Mouse (Mus musculus) limb, embryonic 11.5 days (tissue): ENCODE measurements at regions not wholly inside any gene's neighbourhood (a gene's known extent, or its start where the extent isn't known, plus 50 kb on each side); places are given as distances from the start of the nearest gene placed in this dataset.

ENCODE experiments used
- ATAC-seq: fragments of 200-750 bp; cut with Nextera tagmentation; 2 replicates; pipeline ENCODE4 v1.8.0; 2017; ENCODE audit warnings: low read depth; ENCODE audit not compliant: insufficient number of reproducible peaks, low FRiP score, low TSS enrichment
- DNase-seq: peaks from one replicate; pipeline ENCODE4 v3.0.0-alpha.2; 2015; ENCODE audit warnings: low spot score
- H3K27ac ChIP-seq: fragments of 300-500 bp; sonication (generic); replicated peaks from 2 replicates; pipeline ENCODE4 v1.5.1; 2014; ENCODE audit warnings: low read depth, mild to moderate bottlenecking, low read length
- H3K27me3 ChIP-seq: fragments of 300-500 bp; sonication (generic); 2 replicates; pipeline ENCODE4 v1.6.1; 2014; ENCODE audit warnings: mild to moderate bottlenecking, low read length, mixed read lengths; ENCODE audit not compliant: control insufficient read depth, insufficient read depth
- H3K36me3 ChIP-seq: fragments of 300-500 bp; sonication (generic); 2 replicates; pipeline ENCODE4 v1.6.1; 2014; ENCODE audit warnings: mild to moderate bottlenecking, low read length, moderate library complexity, mixed read lengths; ENCODE audit not compliant: control insufficient read depth, insufficient read depth
- H3K4me1 ChIP-seq: fragments of 300-500 bp; sonication (generic); 2 replicates; pipeline ENCODE4 v1.6.1; 2014; ENCODE audit warnings: low read length, mixed read lengths; ENCODE audit not compliant: control insufficient read depth, insufficient read depth
- H3K4me2 ChIP-seq: fragments of 300-500 bp; sonication (generic); 2 replicates; pipeline ENCODE4 v1.6.1; 2014; ENCODE audit warnings: low read depth, mild to moderate bottlenecking, moderate library complexity; ENCODE audit not compliant: severe bottlenecking
- H3K4me3 ChIP-seq: fragments of 300-500 bp; sonication (generic); 2 replicates; pipeline ENCODE4 v1.5.1; 2014; ENCODE audit warnings: low read depth, low read length
- H3K9ac ChIP-seq: fragments of 300-500 bp; sonication (generic); 2 replicates; pipeline ENCODE4 v1.6.1; 2014; ENCODE audit warnings: mild to moderate bottlenecking, low read length
- H3K9me3 ChIP-seq: fragments of 300-500 bp; sonication (generic); 2 replicates; pipeline ENCODE4 v1.6.1; 2016; ENCODE audit warnings: low read length; ENCODE audit not compliant: control insufficient read depth
- WGBS: fragments of 180-500 bp; shearing (Covaris S2); extraction: QIAGEN DNeasy Blood & Tissue Kit; methylation state at CpG from one replicate; pipeline ENCODE4 v1.1.7; 2014; 5-methylcytosine and 5-hydroxymethylcytosine counted together

GRCm38 (mm10) chr2:170219161-170219581, 71.3 kb upstream of the Zfp217 start:
- Histone ChIP-seq H3K27me3 (no peaks in the 10 kb centered on the region), H3K4me3 (peak overlapping the region; percentile 25), H3K4me1 (peaks cover 23% of the 10 kb centered on the region), H3K9ac (peak overlapping the region; percentile 54), H3K4me2 (peak overlapping the region; percentile 74), H3K36me3 (no peaks in the 10 kb centered on the region), H3K9me3 (no peaks in the 10 kb centered on the region), H3K27ac (peak overlapping the region; percentile 39; the same call in 1 of the 2 replicates)
- peak; percentile 45 for DNase-seq
- WGBS = 3% methylated on average over 11 of the region's 11 CpGs
- ATAC-seq = no peak

GRCm38 (mm10) chr2:170218230-170219044, 70.5 kb upstream of the Zfp217 start:
- DNase-seq (peak; percentile 69), ATAC-seq (peak; percentile 45)
- WGBS = 10% methylated on average over 22 of the region's 22 CpGs
- Histone ChIP-seq H3K4me1 (peaks cover 23% of the 10 kb centered on the region), H3K9me3 (no peaks in the 10 kb centered on the region), H3K27ac (0 out of 2 replicates have a peak overlapping the region, but pooled peaks have one; percentile 21), H3K9ac (no peak overlapping the region), H3K27me3 (no peaks in the 10 kb centered on the region), H3K4me3 (peak overlapping the region; percentile 25; the same call in 1 of the 2 replicates), H3K4me2 (peak overlapping the region; percentile 74), H3K36me3 (no peaks in the 10 kb centered on the region)

GRCm38 (mm10) chr2:170216311-170216710, 68.4 kb upstream of the Zfp217 start:
- H3K27me3 ChIP-seq = no peaks in the 10 kb centered on the region

GRCm38 (mm10) chr2:170209121-170209520, 61.2 kb upstream of the Zfp217 start:
- Histone ChIP-seq H3K9me3 (no peaks in the 10 kb centered on the region), H3K9ac (no peak overlapping the region), H3K4me3 (no peak overlapping the region), H3K36me3 (no peaks in the 10 kb centered on the region), H3K4me2 (no peak overlapping the region), H3K27ac (no peak overlapping the region), H3K4me1 (peaks cover 4% of the 10 kb centered on the region; the same call in 1 of the 2 replicates), H3K27me3 (no peaks in the 10 kb centered on the region)
- ATAC-seq = no peak
- 81% methylated on average over 12 of the region's 12 CpGs for WGBS
- no peak for DNase-seq

More at GRCm38 (mm10) chr2:170216311-170216710, 68.4 kb upstream of the Zfp217 start:
- DNase-seq (no peak), ATAC-seq (no peak)
- H3K9ac ChIP-seq = no peak overlapping the region
- H3K4me1 ChIP-seq = peaks cover 13% of the 10 kb centered on the region; the same call in 1 of the 2 replicates
- 94% methylated on average over 7 of the region's 7 CpGs for WGBS
- no peak overlapping the region for H3K4me3 ChIP-seq
- no peak overlapping the region for H3K27ac ChIP-seq
- H3K36me3 ChIP-seq = no peaks in the 10 kb centered on the region
- H3K4me2 ChIP-seq = no peak overlapping the region
- no peaks in the 10 kb centered on the region for H3K9me3 ChIP-seq

GRCm38 (mm10) chr2:170207878-170208277, 60.0 kb upstream of the Zfp217 start:
- Histone ChIP-seq H3K36me3 (no peaks in the 10 kb centered on the region), H3K9ac (no peak overlapping the region), H3K4me2 (no peak overlapping the region), H3K27me3 (no peaks in the 10 kb centered on the region), H3K4me1 (peaks cover 4% of the 10 kb centered on the region; the same call in 1 of the 2 replicates), H3K4me3 (no peak overlapping the region), H3K9me3 (no peaks in the 10 kb centered on the region), H3K27ac (no peak overlapping the region)
- DNase-seq = no peak
- no peak for ATAC-seq
- 84% methylated on average over 7 of the region's 7 CpGs for WGBS

GRCm38 (mm10) chr2:170207395-170207794, 59.5 kb upstream of the Zfp217 start:
- H3K9me3 ChIP-seq = no peaks in the 10 kb centered on the region
- H3K27me3 ChIP-seq = no peaks in the 10 kb centered on the region
- ATAC-seq = no peak
- 93% methylated on average over 6 of the region's 6 CpGs for whole genome bisulfite sequencing
- H3K36me3 ChIP-seq = no peaks in the 10 kb centered on the region
- no peak overlapping the region for H3K4me3 ChIP-seq
- H3K4me2 ChIP-seq = no peak overlapping the region
- H3K27ac ChIP-seq = no peak overlapping the region
- DNase-seq = no peak
- H3K4me1 ChIP-seq = peaks cover 4% of the 10 kb centered on the region; the same call in 1 of the 2 replicates
- H3K9ac ChIP-seq = no peak overlapping the region

- Histone ChIP-seq H3K27ac (no peak overlapping the region), H3K4me1 (peaks cover 4% of the 10 kb centered on the region; the same call in 1 of the 2 replicates), H3K9ac (no peak overlapping the region), H3K36me3 (no peaks in the 10 kb centered on the region), H3K9me3 (no peaks in the 10 kb centered on the region), H3K27me3 (no peaks in the 10 kb centered on the region), H3K4me2 (no peak overlapping the region), H3K4me3 (no peak overlapping the region)
- 54% methylated on average over 14 of the region's 14 CpGs for WGBS
- ATAC-seq (no peak), DNase-seq (no peak)
Measured at GRCm38 (mm10) chr2:170206870-170207269, 59.0 kb upstream of the Zfp217 start.

GRCm38 (mm10) chr2:170206442-170206754, 58.5 kb upstream of the Zfp217 start:
- Histone ChIP-seq H3K9ac (no peak overlapping the region), H3K36me3 (no peaks in the 10 kb centered on the region), H3K27me3 (no peaks in the 10 kb centered on the region), H3K4me3 (no peak overlapping the region), H3K27ac (no peak overlapping the region), H3K4me1 (peaks cover 4% of the 10 kb centered on the region; the same call in 1 of the 2 replicates), H3K4me2 (peak overlapping the region; percentile 42; the same call in 1 of the 2 replicates), H3K9me3 (no peaks in the 10 kb centered on the region)
- no peak for DNase-seq
- 6% methylated on average over 6 of the region's 6 CpGs for WGBS
- ATAC-seq = no peak
